Mouse (Mus musculus) liver, embryonic 16.5 days (tissue): ENCODE measurements around the gene Aspscr1. TPM values are rescaled to one million over a fixed set of nuclear protein-coding genes. Genes with fewer than 3 reads are reported as not detected.

Experiments
- ATAC-seq: fragments of 200-750 bp; cut with Nextera tagmentation; 2 replicates; pipeline ENCODE4 v1.8.0; 2017; ENCODE audit warnings: low read depth, mild to moderate bottlenecking, moderate number of reproducible peaks, moderate library complexity
- H3K27ac ChIP-seq: fragments of 300-500 bp; sonication (generic); 2 replicates; pipeline ENCODE4 v1.5.1; 2014; ENCODE audit warnings: mild to moderate bottlenecking, low read length
- H3K27me3 ChIP-seq: fragments of 300-500 bp; sonication (generic); 2 replicates; pipeline ENCODE4 v1.6.1; 2014; ENCODE audit warnings: low read depth, low read length, mixed read lengths; ENCODE audit not compliant: control insufficient read depth, insufficient read depth
- H3K36me3 ChIP-seq: fragments of 300-500 bp; sonication (generic); 2 replicates; pipeline ENCODE4 v1.6.1; 2014; ENCODE audit warnings: mild to moderate bottlenecking; ENCODE audit not compliant: control insufficient read depth, insufficient read depth
- H3K4me1 ChIP-seq: fragments of 300-500 bp; sonication (generic); 2 replicates; pipeline ENCODE4 v1.6.1; 2014; ENCODE audit warnings: low read depth, low read length, mixed read lengths; ENCODE audit not compliant: control insufficient read depth
- H3K4me2 ChIP-seq: fragments of 300-500 bp; sonication (generic); 2 replicates; pipeline ENCODE4 v1.6.1; 2014; ENCODE audit warnings: low read depth, low read length, mixed read lengths
- H3K4me3 ChIP-seq: fragments of 300-500 bp; sonication (generic); 2 replicates; pipeline ENCODE4 v1.5.1; 2014; ENCODE audit warnings: low read depth, mild to moderate bottlenecking, low read length
- H3K9ac ChIP-seq: fragments of 300-500 bp; sonication (generic); 2 replicates; pipeline ENCODE4 v1.6.1; 2014; ENCODE audit warnings: low read depth, low read length
- H3K9me3 ChIP-seq: fragments of 300-500 bp; sonication (generic); replicated peaks from 2 replicates; pipeline ENCODE4 v1.6.1; 2016; ENCODE audit warnings: low read length; ENCODE audit not compliant: control insufficient read depth
- WGBS: fragments of 180-500 bp; shearing (Covaris S2); extraction: QIAGEN DNeasy Blood & Tissue Kit; methylation state at CpG from one replicate; pipeline ENCODE4 v1.1.7; 2014; ENCODE audit not compliant: insufficient replicate concordance; 5-methylcytosine and 5-hydroxymethylcytosine counted together
- polyA plus RNA-seq: library from polyadenylated mRNA; unstranded; fragments of >200 nt; fragmentation: Nextera tagmentation; extraction: Ambion mirVana; gene quantifications from 2 replicates; pipeline ENCODE4 v1.2.1, GENCODE M21; 2015

Gene Aspscr1
- polyA plus RNA-seq, 1 experiment from 2014 or later: 44.7 TPM

GRCm38 (mm10) chr11:120686650-120687272, 14.0 kb downstream of the Aspscr1 start:
- Histone ChIP-seq H3K27ac (no peak overlapping the region), H3K4me3 (no peak overlapping the region), H3K4me1 (peaks cover 3% of the 10 kb centered on the region; the same call in 1 of the 2 replicates), H3K9ac (no peak overlapping the region), H3K4me2 (no peak overlapping the region), H3K36me3 (no peaks in the 10 kb centered on the region), H3K9me3 (no peaks in the 10 kb centered on the region), H3K27me3 (no peaks in the 10 kb centered on the region)
- WGBS: 76% methylated on average over 20 of the region's 20 CpGs
- ATAC-seq: no peak

- WGBS: 50% methylated on average over 3 of the region's 3 CpGs
Measured at GRCm38 (mm10) chr11:120689365-120689764, 16.6 kb downstream of the Aspscr1 start.

GRCm38 (mm10) chr11:120692471-120693011, 19.8 kb downstream of the Aspscr1 start:
- Histone ChIP-seq H3K4me3 (no peak overlapping the region), H3K27ac (no peak overlapping the region), H3K9me3 (no peaks in the 10 kb centered on the region), H3K4me2 (no peak overlapping the region), H3K27me3 (no peaks in the 10 kb centered on the region), H3K36me3 (no peaks in the 10 kb centered on the region; the same call in 1 of the 2 replicates), H3K9ac (no peak overlapping the region), H3K4me1 (no peaks in the 10 kb centered on the region)
- no peak for ATAC-seq
- WGBS: 74% methylated on average over 4 of the region's 4 CpGs

More at GRCm38 (mm10) chr11:120689365-120689764, 16.6 kb downstream of the Aspscr1 start:
- no peak for ATAC-seq
- H3K9ac ChIP-seq: no peak overlapping the region
- no peak overlapping the region for H3K4me3 ChIP-seq
- H3K9me3 ChIP-seq: no peaks in the 10 kb centered on the region
- no peaks in the 10 kb centered on the region for H3K36me3 ChIP-seq
- peaks cover 3% of the 10 kb centered on the region; the same call in 1 of the 2 replicates for H3K4me1 ChIP-seq
- H3K27me3 ChIP-seq: no peaks in the 10 kb centered on the region
- H3K4me2 ChIP-seq: no peak overlapping the region
- H3K27ac ChIP-seq: no peak overlapping the region

- ATAC-seq: no peak
- Histone ChIP-seq H3K36me3 (no peaks in the 10 kb centered on the region; the same call in 1 of the 2 replicates), H3K27ac (no peak overlapping the region), H3K4me3 (no peak overlapping the region), H3K9ac (no peak overlapping the region), H3K4me2 (no peak overlapping the region), H3K27me3 (no peaks in the 10 kb centered on the region), H3K4me1 (no peaks in the 10 kb centered on the region), H3K9me3 (no peaks in the 10 kb centered on the region)
- 61% methylated on average over 3 of the region's 3 CpGs for WGBS
Measured at GRCm38 (mm10) chr11:120693461-120693860, 20.7 kb downstream of the Aspscr1 start.

- WGBS: 62% methylated on average over 4 of the region's 4 CpGs
- H3K4me3 ChIP-seq: no peak overlapping the region
- H3K27me3 ChIP-seq: no peaks in the 10 kb centered on the region
- no peak overlapping the region for H3K4me2 ChIP-seq
- H3K4me1 ChIP-seq: no peaks in the 10 kb centered on the region
- no peaks in the 10 kb centered on the region for H3K9me3 ChIP-seq
- no peak overlapping the region for H3K27ac ChIP-seq
- no peaks in the 10 kb centered on the region; the same call in 1 of the 2 replicates for H3K36me3 ChIP-seq
- ATAC-seq: no peak
- no peak overlapping the region for H3K9ac ChIP-seq
Measured at GRCm38 (mm10) chr11:120695184-120695583, 22.4 kb downstream of the Aspscr1 start.

- 68% methylated on average over 12 of the region's 12 CpGs for WGBS
- H3K36me3 ChIP-seq: no peaks in the 10 kb centered on the region; the same call in 1 of the 2 replicates
- no peak overlapping the region for H3K9ac ChIP-seq
- no peaks in the 10 kb centered on the region for H3K27me3 ChIP-seq
- no peak overlapping the region for H3K27ac ChIP-seq
- ATAC-seq: no peak
- H3K4me2 ChIP-seq: no peak overlapping the region
- no peak overlapping the region for H3K4me3 ChIP-seq
- H3K9me3 ChIP-seq: no peaks in the 10 kb centered on the region
- H3K4me1 ChIP-seq: no peaks in the 10 kb centered on the region
Measured at GRCm38 (mm10) chr11:120695641-120696040, 22.9 kb downstream of the Aspscr1 start.

GRCm38 (mm10) chr11:120696568-120696967, 23.8 kb downstream of the Aspscr1 start:
- no peaks in the 10 kb centered on the region for H3K4me1 ChIP-seq
- no peak overlapping the region for H3K9ac ChIP-seq
- 80% methylated on average over 6 of the region's 6 CpGs for WGBS
- H3K27me3 ChIP-seq: no peaks in the 10 kb centered on the region
- no peak overlapping the region for H3K4me3 ChIP-seq
- no peaks in the 10 kb centered on the region for H3K9me3 ChIP-seq
- no peaks in the 10 kb centered on the region; the same call in 1 of the 2 replicates for H3K36me3 ChIP-seq
- no peak overlapping the region for H3K27ac ChIP-seq
- no peak overlapping the region for H3K4me2 ChIP-seq
- ATAC-seq: no peak

- Histone ChIP-seq H3K36me3 (no peaks in the 10 kb centered on the region; the same call in 1 of the 2 replicates), H3K27ac (no peak overlapping the region), H3K9me3 (no peaks in the 10 kb centered on the region), H3K27me3 (no peaks in the 10 kb centered on the region), H3K4me1 (no peaks in the 10 kb centered on the region), H3K9ac (no peak overlapping the region), H3K4me3 (no peak overlapping the region), H3K4me2 (no peak overlapping the region)
- ATAC-seq: no peak
- 80% methylated on average over 10 of the region's 10 CpGs for WGBS
Measured at GRCm38 (mm10) chr11:120697741-120698140, 25.0 kb downstream of the Aspscr1 start.

GRCm38 (mm10) chr11:120703696-120704454, 31.1 kb downstream of the Aspscr1 start:
- no peak overlapping the region for H3K27ac ChIP-seq
- no peaks in the 10 kb centered on the region for H3K9me3 ChIP-seq
- H3K4me3 ChIP-seq: no peak overlapping the region
- no peaks in the 10 kb centered on the region for H3K4me1 ChIP-seq
- H3K36me3 ChIP-seq: no peaks in the 10 kb centered on the region; the same call in 1 of the 2 replicates
- no peak for ATAC-seq
- H3K27me3 ChIP-seq: no peaks in the 10 kb centered on the region
- WGBS: 68% methylated on average over 15 of the region's 15 CpGs
- no peak overlapping the region for H3K9ac ChIP-seq
- H3K4me2 ChIP-seq: no peak overlapping the region
